Mouse (Mus musculus): Measurements from ENCODE around the gene Thsd4. TPM values are rescaled to one million over a fixed set of nuclear protein-coding genes. Genes with fewer than 3 reads are reported as not detected.

The Thsd4 gene
- not detected in 2 replicates for total RNA-seq (2015; ENCODE audit: low replicate concordance)
- total RNA-seq (2017; ENCODE audit: low replicate concordance) = not detected in 2 replicates

DNA sequence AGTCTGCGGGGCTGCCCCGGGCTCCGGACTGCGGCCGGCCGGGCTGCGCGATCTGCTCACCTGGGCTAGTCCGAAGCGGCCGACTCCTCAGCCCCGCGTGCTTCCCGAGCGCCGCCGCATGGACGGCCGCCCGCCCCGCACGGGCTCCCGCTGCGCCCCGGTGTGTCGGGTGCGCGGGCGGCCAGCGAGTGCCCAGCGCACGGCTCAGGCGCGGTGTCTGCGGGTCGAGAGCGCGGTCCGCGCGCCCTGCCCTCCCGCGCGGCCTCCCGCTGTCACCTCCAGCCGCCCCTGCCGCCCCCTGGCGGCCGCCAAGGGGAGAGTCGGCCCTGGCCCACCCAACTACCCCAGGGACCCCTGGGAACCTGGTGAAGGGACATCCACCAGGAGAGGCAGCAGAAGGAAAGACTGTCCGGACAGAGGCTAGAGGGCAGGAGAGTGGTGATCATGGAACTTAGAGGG, at the start of gene Thsd4:
Gene Thsd4, minus strand, starts transcription at position 241 of the 459 bp plus-strand sequence.
- no peak for ATAC-seq (replicated peaks; ENCODE audit: low FRiP score, poor library complexity, severe bottlenecking)

DNA sequence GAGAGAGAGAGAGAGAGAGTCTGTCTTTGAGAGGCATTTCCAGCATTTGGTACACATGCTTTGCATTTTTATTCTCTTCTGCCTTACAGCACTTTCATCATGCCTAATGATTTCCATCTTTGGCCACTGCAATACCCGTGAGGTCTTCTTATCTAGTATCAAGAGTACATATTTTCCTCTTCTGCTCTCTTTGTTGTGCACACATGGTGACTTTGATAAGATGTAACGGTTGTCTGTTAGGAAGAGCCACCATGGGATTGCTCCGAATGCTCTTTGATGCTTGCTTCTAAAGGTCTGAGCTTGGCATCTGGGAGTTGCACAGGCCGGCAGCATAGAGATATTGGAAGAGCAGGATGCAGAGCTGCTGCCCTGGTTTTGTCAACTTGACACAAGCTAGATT, 49.2 kb upstream of the Thsd4 start:
- no peak for ATAC-seq (replicated peaks; ENCODE audit: low FRiP score, poor library complexity, severe bottlenecking)

DNA sequence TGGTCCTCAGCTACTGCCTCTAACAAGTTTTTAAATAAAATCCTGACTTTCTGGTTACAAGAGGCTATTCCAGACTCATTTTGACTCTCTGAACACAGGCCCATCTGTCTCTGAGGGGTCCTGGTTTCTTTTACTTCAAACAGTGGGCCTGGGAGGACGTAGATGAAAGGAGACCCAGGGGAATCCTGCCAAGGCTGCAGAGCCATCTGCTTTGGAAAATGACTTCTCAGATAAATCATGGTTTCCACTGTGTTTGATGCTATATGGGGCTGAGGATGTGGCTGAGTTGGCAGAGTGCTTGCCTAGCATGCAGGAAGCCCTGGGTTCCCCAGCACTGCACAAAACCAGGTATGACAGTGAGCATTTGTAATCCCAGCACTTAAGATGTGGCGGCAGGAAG, 47.5 kb upstream of the Thsd4 start:
- no peak for ATAC-seq (replicated peaks; ENCODE audit: low FRiP score, poor library complexity, severe bottlenecking)

GRCm38 (mm10) chr9:60563809-60564208, 42.0 kb upstream of the Thsd4 start:
- no peak for ATAC-seq (replicated peaks; ENCODE audit: low FRiP score, poor library complexity, severe bottlenecking)

DNA sequence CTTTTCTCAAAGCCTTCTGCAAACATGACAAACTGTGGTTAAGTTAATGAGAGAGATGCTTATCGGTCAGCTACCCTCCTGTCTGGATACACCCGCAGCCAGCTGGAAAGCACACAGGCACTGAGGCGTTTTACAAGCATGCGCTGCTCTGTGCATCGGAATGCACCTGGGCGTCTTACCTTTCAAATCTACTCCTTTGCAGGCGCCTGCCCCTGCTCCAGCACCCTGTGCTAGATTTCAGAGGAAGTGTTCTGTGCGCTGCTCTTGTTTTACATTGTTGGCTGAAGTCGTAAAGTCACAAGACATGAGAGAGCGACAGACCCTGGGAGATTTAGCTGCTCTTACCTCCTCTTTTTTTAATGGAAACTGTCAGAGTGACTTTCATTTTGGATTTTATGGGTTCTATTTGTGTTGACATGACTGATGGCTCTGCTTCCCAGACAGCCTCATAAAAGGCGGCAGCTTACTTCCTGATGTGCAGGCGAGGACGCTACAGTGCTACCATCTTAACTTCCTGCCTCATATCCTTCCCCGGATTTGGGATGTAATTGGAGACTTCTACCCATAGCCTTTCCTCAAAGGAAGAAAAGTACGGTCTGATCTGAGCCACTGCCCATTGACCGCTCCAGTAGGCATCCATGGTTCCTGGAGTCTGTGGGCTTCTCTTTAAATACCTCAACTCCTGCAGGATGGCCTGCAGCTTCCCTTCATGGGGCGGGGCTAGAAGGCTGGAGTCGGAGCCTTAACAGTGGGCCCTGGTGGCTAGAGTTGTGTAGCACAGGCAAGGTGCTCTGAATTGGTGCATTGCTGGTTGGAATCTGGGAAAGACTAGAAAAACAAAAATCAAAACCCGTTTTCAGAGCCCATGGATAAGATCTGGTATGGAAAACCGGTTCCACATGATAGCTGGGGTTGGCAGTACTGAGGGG, 40.9 kb upstream of the Thsd4 start:
- no peak for ATAC-seq (replicated peaks; ENCODE audit: low FRiP score, poor library complexity, severe bottlenecking)

- ATAC-seq (replicated peaks; ENCODE audit: low FRiP score, poor library complexity, severe bottlenecking) = no peak
These were observed 39.9 kb upstream of the Thsd4 start for GRCm38 (mm10) chr9:60561641-60562289.

GRCm38 (mm10) chr9:60558507-60558906, 36.7 kb upstream of the Thsd4 start:
- ATAC-seq (replicated peaks; ENCODE audit: low FRiP score, poor library complexity, severe bottlenecking) = no peak

DNA sequence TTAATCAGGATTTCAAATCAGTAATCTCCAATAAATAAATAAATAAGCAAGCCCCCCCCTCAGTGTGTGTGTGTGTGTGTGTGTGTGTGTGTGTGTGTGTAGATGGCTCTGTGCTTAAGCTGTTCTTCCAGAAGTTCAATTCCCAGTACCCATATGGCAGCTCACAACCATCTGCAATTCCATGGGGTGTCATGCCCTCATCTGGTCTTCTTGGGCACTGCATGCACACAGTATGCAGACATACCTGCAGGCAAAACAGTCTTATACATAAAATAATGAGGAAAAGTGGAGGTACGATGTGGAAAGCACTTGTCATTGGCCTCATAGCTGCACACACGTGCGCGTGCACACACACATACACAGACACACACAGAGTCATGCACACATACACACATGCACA, 29.4 kb upstream of the Thsd4 start:
- ATAC-seq (replicated peaks; ENCODE audit: low FRiP score, poor library complexity, severe bottlenecking) = no peak

DNA sequence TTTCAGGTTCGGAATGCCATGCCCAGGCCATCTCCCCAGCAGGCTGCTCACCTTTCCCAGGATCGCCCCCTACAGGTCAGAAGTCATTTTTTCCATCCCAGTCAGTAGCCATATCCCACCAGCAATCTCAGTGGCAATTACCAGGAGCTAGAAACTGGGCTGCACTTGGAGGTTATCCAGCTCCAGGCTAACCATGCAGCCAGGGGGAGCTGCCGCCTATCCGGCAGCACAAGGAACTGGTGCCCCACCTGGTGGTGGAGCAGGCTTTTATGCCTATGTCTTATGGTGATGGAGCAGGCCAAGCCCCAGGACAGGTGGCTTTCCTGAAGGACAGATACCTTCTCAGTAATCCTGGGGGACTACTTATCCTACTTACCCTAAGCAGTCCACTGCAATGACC, 26.3 kb upstream of the Thsd4 start:
- no peak for ATAC-seq (replicated peaks; ENCODE audit: low FRiP score, poor library complexity, severe bottlenecking)

GRCm38 (mm10) chr9:60546169-60546568, 24.3 kb upstream of the Thsd4 start:
- ATAC-seq (replicated peaks; ENCODE audit: low FRiP score, poor library complexity, severe bottlenecking) = no peak

- ATAC-seq (replicated peaks; ENCODE audit: low FRiP score, poor library complexity, severe bottlenecking) = 0 out of 2 replicates have a peak, but pooled peaks have one; percentile 3
These were observed 23.7 kb upstream of the Thsd4 start for GRCm38 (mm10) chr9:60545361-60546096.

- no peak for ATAC-seq (replicated peaks; ENCODE audit: low FRiP score, poor library complexity, severe bottlenecking)
These were observed 21.7 kb upstream of the Thsd4 start for GRCm38 (mm10) chr9:60543422-60544015.

GRCm38 (mm10) chr9:60530310-60530709, 8.5 kb upstream of the Thsd4 start:
- no peak for ATAC-seq (replicated peaks; ENCODE audit: low FRiP score, poor library complexity, severe bottlenecking)

- ATAC-seq (replicated peaks; ENCODE audit: low FRiP score, poor library complexity, severe bottlenecking) = no peak
These were observed 7.8 kb upstream of the Thsd4 start for GRCm38 (mm10) chr9:60529348-60530243.

- ATAC-seq (replicated peaks; ENCODE audit: low FRiP score, poor library complexity, severe bottlenecking) = no peak
These were observed 6.4 kb upstream of the Thsd4 start for GRCm38 (mm10) chr9:60528269-60528668.

- ATAC-seq (replicated peaks; ENCODE audit: low FRiP score, poor library complexity, severe bottlenecking) = no peak
These were observed 6.0 kb upstream of the Thsd4 start for GRCm38 (mm10) chr9:60527836-60528235.

GRCm38 (mm10) chr9:60527051-60527450, 5.2 kb upstream of the Thsd4 start:
- no peak for ATAC-seq (replicated peaks; ENCODE audit: low FRiP score, poor library complexity, severe bottlenecking)

DNA sequence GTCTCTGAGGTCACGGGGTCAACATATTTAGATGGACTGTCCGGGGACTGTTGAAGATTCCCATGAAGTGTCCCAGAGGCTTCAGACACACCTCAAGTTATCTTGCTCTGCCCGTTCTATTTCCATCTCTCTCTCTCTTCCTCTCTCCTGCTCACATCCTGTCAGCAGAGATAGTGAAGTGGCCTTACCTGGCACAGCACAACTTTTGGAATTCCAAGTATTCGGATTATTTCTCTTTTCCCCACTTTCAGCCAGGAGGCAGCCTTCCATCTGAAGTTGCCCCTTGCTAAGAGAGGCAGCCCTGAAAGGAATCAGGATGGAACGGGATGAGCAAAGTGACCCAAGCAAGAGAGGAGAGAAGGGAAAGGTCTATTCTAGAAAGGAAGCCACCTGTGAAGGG, 4.3 kb upstream of the Thsd4 start:
- no peak for ATAC-seq (replicated peaks; ENCODE audit: low FRiP score, poor library complexity, severe bottlenecking)

DNA sequence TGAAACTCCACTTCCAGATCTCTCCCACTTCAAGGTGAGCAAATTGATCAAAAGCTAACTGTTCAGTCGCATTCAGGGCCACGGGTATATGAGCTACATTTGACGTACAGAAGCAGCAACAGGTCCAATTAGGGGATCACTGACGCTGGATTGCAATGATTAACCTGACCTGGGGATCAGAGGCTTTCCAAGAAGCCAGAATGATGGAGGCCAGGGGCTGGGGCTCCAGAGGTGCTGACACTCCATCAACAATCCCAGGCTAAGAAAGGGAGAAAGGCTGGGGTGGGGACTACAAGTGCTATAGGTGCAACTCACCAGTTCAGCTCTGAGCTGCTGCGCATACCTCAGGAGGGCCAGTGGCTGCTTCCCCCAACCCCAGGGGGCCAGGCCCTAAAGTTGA, 703 bp downstream of the Thsd4 start:
- ATAC-seq (replicated peaks; ENCODE audit: low FRiP score, poor library complexity, severe bottlenecking) = no peak
